Mouse (Mus musculus) stomach, embryonic 16.5 days (tissue): Measurements from ENCODE around the gene Lrrc20. TPM values are rescaled to one million over a fixed set of nuclear protein-coding genes. Genes with fewer than 3 reads are reported as not detected.
"Not testable (repeated sequence)": the region's sequence is repeated elsewhere in the genome, so short reads cannot be mapped to it uniquely, and the experiment has no call there.

Experiments
- ATAC-seq: fragments of 200-750 bp; cut with Nextera tagmentation; 2 replicates; pipeline ENCODE4 v1.8.0; 2017; ENCODE audit warnings: moderate number of reproducible peaks, moderate TSS enrichment; ENCODE audit not compliant: insufficient read depth, low FRiP score
- H3K27ac ChIP-seq: fragments of 300-500 bp; sonication (generic); 2 replicates; pipeline ENCODE4 v1.5.1; 2014; ENCODE audit warnings: low read length
- H3K27me3 ChIP-seq: fragments of 300-500 bp; sonication (generic); 2 replicates; pipeline ENCODE4 v1.6.1; 2014; ENCODE audit warnings: low read length, control low read depth, mixed read lengths; ENCODE audit not compliant: control insufficient read depth, insufficient read depth
- H3K36me3 ChIP-seq: fragments of 300-500 bp; sonication (generic); 2 replicates; pipeline ENCODE4 v1.6.1; 2014; ENCODE audit warnings: low read length; ENCODE audit not compliant: control insufficient read depth, insufficient read depth
- H3K4me1 ChIP-seq: fragments of 300-500 bp; sonication (generic); 2 replicates; pipeline ENCODE4 v1.6.1; 2014; ENCODE audit warnings: low read length, control low read depth, mixed read lengths; ENCODE audit not compliant: control insufficient read depth, insufficient read depth
- H3K4me2 ChIP-seq: fragments of 300-500 bp; sonication (generic); 2 replicates; pipeline ENCODE4 v1.6.1; 2014; ENCODE audit warnings: low read depth, low read length, mixed read lengths
- H3K4me3 ChIP-seq: fragments of 300-500 bp; sonication (generic); replicated peaks from 2 replicates; pipeline ENCODE4 v1.5.1; 2014; ENCODE audit warnings: mild to moderate bottlenecking, low read length
- H3K9ac ChIP-seq: fragments of 300-500 bp; sonication (generic); 2 replicates; pipeline ENCODE4 v1.6.1; 2014; ENCODE audit warnings: low read length
- H3K9me3 ChIP-seq: fragments of 300-500 bp; sonication (generic); replicated peaks from 2 replicates; pipeline ENCODE4 v1.6.1; 2016; ENCODE audit warnings: low read length, control low read depth; ENCODE audit not compliant: control insufficient read depth
- WGBS: fragments of 180-500 bp; shearing (Covaris S2); extraction: QIAGEN DNeasy Blood & Tissue Kit; methylation state at CpG from one replicate; pipeline ENCODE4 v1.1.7; 2014; 5-methylcytosine and 5-hydroxymethylcytosine counted together
- polyA plus RNA-seq: library from polyadenylated mRNA; unstranded; fragments of >200 nt; fragmentation: Nextera tagmentation; extraction: Ambion mirVana; gene quantifications from 2 replicates; pipeline ENCODE4 v1.2.1, GENCODE M21; 2015

Lrrc20 gene
- polyA plus RNA-seq, 1 experiment from 2014 or later: 5.6 TPM

DNA sequence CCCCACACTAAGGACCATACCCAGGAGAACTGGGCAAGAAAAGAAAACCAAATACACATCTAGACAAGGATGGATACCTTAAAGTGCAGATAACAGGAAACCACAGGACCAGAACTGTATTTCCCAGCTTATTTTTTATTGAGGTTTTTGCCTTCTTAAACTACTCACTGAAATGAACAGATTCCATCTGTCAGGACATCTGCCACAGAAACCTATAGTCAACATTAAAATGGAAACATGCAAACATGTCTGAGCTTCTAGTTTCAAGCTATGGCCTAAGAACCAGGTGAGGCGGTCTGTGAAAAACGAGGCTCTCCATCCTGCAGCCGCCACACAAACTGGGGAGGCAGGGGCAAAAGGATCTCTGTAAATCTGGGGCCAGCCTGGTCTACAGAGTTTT lies 30.6 kb upstream of the Lrrc20 start:
- Histone ChIP-seq H3K36me3 (no peaks in the 10 kb centered on the region), H3K9ac (0 out of 2 replicates have a peak overlapping the region, but pooled peaks have one; percentile 11), H3K4me2 (no peak overlapping the region), H3K4me1 (peaks cover 31% of the 10 kb centered on the region), H3K27me3 (no peaks in the 10 kb centered on the region), H3K4me3 (no peak overlapping the region), H3K27ac (no peak overlapping the region), H3K9me3 (no peaks in the 10 kb centered on the region)
- WGBS: 69% methylated on average over 3 of the region's 3 CpGs
- no peak for ATAC-seq

DNA sequence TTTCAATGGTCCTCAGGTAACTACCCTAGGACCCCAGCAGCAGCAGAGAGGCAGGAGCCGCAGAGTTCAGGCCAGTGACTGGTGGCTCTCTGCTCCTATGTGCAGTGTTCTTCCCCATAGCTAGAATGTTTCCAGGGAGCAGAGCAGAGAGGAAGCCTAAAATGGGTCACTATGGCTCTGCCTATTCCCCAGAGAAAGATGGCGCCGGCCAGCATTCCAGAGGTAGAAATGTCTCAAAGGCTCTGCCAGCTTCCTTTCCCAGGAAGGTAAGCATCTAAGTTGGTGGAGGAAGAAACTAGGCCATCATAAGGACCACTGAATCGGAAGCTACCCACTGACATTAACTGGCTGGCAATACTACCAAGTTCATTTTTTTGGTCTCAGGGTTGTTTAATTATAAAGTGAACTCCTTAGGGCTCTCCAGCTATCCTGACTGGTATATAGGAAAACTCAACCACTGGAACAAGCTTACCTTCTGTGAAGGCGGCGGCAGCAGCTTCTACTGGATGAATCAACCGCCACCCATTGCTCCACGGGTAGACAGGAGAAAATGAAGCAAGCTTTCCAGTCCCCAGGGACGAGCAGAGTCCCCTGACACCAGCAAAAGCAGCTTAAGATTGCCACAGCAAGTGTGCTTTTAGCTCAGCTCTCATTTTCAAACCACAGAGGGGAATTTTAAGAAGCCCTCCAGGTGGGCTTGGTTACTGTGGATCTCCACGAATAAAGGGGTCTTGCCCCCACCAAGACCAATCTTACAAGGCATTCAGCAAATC lies 27.8 kb upstream of the Lrrc20 start:
- Histone ChIP-seq H3K4me3 (no peak overlapping the region), H3K9me3 (no peaks in the 10 kb centered on the region), H3K36me3 (no peaks in the 10 kb centered on the region), H3K4me2 (no peak overlapping the region), H3K9ac (no peak overlapping the region), H3K4me1 (peaks cover 41% of the 10 kb centered on the region), H3K27ac (no peak overlapping the region), H3K27me3 (no peaks in the 10 kb centered on the region)
- WGBS: 79% methylated on average over 10 of the region's 10 CpGs
- ATAC-seq: no peak

DNA sequence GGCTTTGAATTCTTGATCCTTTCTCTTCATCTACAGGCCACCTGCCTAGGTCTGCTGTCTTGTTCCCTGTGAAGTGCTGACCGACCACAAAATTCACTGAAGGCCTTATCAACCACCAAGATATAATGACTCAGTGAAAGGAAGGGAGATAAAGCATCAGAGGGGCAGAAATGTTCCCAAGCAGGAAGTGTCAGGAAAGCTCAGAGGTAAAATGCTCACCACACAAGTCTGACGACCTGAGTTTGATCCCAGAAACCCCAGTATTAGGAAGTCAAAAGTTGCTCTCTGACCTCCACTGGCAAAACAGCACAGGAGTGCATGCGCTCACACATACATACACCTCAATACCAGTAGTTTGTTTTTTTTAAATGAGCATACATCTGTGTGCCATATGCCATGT lies 26.8 kb upstream of the Lrrc20 start:
- no peak overlapping the region for H3K4me3 ChIP-seq
- no peak for ATAC-seq
- no peak overlapping the region for H3K4me2 ChIP-seq
- H3K9ac ChIP-seq: no peak overlapping the region
- H3K36me3 ChIP-seq: no peaks in the 10 kb centered on the region
- H3K9me3 ChIP-seq: no peaks in the 10 kb centered on the region
- H3K4me1 ChIP-seq: peaks cover 31% of the 10 kb centered on the region
- WGBS: 65% methylated on average over 3 of the region's 3 CpGs
- H3K27me3 ChIP-seq: no peaks in the 10 kb centered on the region
- no peak overlapping the region; the same call in 1 of the 2 replicates for H3K27ac ChIP-seq

DNA sequence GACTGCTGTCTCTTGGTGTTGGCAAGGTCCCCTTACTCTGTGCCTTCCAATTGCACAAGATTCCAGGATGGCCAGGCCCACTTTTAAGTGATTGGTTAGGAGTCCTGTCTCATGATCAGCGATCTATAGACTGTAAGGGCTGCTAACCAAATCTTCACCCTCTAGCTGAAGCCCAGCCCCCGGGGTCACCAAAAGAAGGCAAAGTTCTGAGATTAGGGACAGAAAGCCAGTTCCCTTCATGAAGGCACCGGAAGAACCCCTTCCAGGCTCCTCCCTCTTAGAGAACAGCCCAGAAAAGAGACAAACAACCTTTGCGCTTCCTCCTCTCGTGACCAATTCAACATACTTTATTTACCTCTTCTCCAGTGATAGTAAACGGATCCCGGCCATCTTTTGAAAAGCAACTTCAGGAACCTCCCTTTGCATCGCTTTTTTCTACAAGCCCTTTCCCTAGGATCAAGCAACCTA lies 24.1 kb upstream of the Lrrc20 start:
- Histone ChIP-seq H3K36me3 (no peaks in the 10 kb centered on the region), H3K9ac (peak overlapping the region; percentile 96), H3K27me3 (no peaks in the 10 kb centered on the region), H3K4me1 (peaks cover 15% of the 10 kb centered on the region), H3K27ac (peak overlapping the region; percentile 87), H3K4me2 (peak overlapping the region; percentile 68), H3K9me3 (no peaks in the 10 kb centered on the region), H3K4me3 (peak overlapping the region; percentile 83)
- ATAC-seq: no peak
- WGBS: 2% methylated on average over 8 of the region's 8 CpGs

DNA sequence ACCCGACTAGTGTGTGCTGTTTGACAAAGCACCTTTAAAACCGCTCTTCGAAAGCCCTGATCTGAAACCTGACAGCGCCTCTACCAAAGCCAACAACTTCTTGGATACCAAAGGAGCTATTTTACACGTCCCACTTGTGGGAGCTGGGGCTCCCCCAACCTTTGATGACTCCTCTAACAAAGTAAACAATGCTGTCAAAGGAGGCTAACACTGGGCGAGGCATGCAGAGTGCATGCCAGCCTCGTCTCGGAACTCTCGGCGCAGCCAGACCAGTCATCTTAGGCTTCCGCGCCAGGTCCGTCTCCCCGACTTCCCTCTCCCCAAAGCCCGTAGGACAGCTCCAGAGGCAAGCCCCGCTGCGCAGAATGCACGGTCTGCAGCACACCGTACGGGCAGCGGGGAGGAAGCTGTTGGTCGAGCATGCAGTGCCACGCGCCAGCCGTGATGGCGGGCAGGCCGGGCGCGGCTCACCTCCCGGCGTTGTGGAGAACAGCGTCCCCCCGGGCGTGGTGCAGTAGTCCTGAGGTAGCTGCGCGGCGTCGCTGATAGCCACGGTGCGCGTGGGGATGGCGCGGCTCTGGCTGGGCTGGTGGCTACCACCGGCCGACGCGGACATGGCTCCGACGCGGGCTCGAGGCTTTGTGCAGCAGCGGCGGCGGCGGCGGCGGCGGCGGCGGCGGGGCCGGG lies 23.5 kb upstream of the Lrrc20 start:
- no peaks in the 10 kb centered on the region for H3K36me3 ChIP-seq
- H3K27me3 ChIP-seq: no peaks in the 10 kb centered on the region
- peaks cover 15% of the 10 kb centered on the region for H3K4me1 ChIP-seq
- peak overlapping the region; percentile 83 for H3K4me3 ChIP-seq
- H3K9ac ChIP-seq: peak overlapping the region; percentile 96
- peak overlapping the region; percentile 68 for H3K4me2 ChIP-seq
- under 1% methylated on average over 62 of the region's 62 CpGs for WGBS
- H3K9me3 ChIP-seq: no peaks in the 10 kb centered on the region
- ATAC-seq: peak; percentile 28; the same call in 1 of the 2 replicates
- H3K27ac ChIP-seq: peak overlapping the region; percentile 87

DNA sequence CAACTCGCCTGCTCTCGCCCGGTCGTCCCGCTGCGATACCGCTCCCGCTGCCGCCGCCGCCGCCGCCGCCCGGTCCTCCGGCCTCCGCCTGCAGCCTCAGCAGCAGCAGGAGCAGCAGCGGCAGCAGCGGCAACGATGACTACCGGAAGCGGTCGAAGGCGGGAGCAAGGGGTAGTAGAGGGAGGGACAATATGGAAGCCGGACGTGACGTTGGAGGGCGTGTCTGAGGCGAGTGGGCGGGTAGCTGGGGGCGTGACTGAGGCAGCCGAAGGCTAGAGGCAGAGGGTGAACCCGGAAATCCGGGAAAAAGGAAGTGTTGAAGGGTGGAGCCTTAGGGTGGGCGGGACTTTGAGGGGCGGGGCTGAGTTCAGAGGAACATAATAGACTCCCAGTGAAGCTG lies 23.0 kb upstream of the Lrrc20 start, which contains the start of gene Eif4ebp2:
Eif4ebp2 (minus strand) TSS at position 17 of the 400 bp plus-strand sequence.
- Histone ChIP-seq H3K9ac (peak within 1 kb of the TSS; percentile 96), H3K36me3 (no peaks in the 10 kb centered on the region), H3K27ac (peak within 1 kb of the TSS; percentile 87), H3K4me1 (peaks cover 15% of the 10 kb centered on the region), H3K4me2 (peak within 1 kb of the TSS; percentile 68), H3K9me3 (no peaks in the 10 kb centered on the region), H3K27me3 (no peaks in the 10 kb centered on the region), H3K4me3 (peak within 1 kb of the TSS; percentile 83)
- peak; percentile 99 for ATAC-seq
- WGBS: under 1% methylated on average over 35 of the region's 36 CpGs

DNA sequence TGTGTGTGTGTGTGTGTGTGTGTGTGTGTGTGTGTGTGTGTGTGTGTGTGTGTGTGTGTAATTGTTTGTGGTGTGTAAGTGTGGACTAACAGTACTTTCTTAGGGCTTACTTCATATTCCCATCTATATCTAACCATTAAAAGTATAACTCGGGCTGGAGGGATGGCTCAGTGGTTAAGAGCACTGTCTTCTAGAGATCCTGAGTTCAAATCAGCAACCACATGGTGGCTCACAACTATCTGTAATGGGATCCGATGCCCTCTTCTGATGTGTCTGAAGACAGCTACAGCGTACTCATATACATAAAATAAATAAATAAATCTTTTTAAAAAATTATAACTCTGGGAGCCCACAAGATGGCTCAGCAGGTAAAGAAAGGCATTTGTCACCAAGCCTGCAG lies 22.4 kb upstream of the Lrrc20 start:
- not testable (repeated sequence) for H3K36me3 ChIP-seq, ATAC-seq, H3K9me3 ChIP-seq, H3K27me3 ChIP-seq, H3K27ac ChIP-seq, H3K9ac ChIP-seq, H3K4me3 ChIP-seq
- Histone ChIP-seq H3K4me2 (0 out of 2 replicates have a peak overlapping the region, but pooled peaks have one; percentile 21), H3K4me1 (peaks cover 15% of the 10 kb centered on the region)
- WGBS: 71% methylated on average over 3 of the region's 3 CpGs

DNA sequence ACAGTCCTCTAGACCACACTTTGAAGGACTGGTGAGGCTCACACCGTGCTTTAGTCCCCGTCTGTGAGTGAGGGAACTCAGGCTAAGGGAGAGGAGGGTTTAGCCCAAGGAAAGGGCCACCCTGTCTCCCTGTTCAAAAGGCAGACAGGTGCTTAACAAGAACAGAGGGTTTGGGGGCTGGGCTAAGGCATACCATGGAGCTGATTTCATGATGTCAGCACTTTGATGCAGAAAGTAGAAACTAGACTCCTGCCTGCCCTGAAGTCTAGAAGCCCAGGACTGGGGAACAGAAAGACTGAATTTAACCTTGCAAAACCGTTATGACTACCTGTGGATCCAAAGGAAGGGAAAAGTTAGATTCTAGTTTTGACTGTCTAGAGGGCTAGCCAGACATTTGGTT lies 18.4 kb upstream of the Lrrc20 start:
- ATAC-seq: no peak
- H3K27me3 ChIP-seq: no peaks in the 10 kb centered on the region
- H3K9ac ChIP-seq: no peak overlapping the region
- WGBS: 66% methylated on average over 3 of the region's 3 CpGs
- H3K27ac ChIP-seq: no peak overlapping the region
- no peaks in the 10 kb centered on the region for H3K9me3 ChIP-seq
- H3K4me3 ChIP-seq: no peak overlapping the region
- no peaks in the 10 kb centered on the region for H3K36me3 ChIP-seq
- H3K4me2 ChIP-seq: no peak overlapping the region
- H3K4me1 ChIP-seq: no peaks in the 10 kb centered on the region

DNA sequence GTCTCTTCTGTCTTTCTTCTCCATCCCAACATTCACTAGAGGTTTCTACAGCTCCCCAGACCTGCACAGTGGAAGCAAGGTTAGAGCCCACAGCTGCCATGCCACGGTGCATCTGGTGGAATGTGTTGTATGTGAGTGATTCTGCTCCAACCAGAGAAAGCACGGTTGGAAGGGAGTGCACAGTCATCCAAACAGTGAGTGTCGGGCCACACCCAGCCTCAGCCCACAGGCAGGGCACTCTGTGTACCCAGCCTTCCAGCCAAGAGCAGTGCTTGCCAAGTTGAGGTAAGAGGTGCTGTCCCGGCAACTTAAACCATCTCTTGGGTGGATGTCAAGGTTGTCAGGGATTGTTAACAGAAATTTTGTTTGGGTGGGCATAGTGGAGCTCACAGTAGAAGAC lies 10.6 kb upstream of the Lrrc20 start:
- WGBS: 62% methylated on average over 4 of the region's 4 CpGs
- no peak; the same call in 1 of the 2 replicates for ATAC-seq

More for the DNA sequence above, 10.6 kb upstream of the Lrrc20 start:
- H3K9ac ChIP-seq: no peak overlapping the region
- no peaks in the 10 kb centered on the region for H3K4me1 ChIP-seq
- H3K4me2 ChIP-seq: no peak overlapping the region
- no peak overlapping the region for H3K4me3 ChIP-seq
- H3K9me3 ChIP-seq: no peaks in the 10 kb centered on the region
- no peaks in the 10 kb centered on the region for H3K27me3 ChIP-seq
- H3K27ac ChIP-seq: no peak overlapping the region
- H3K36me3 ChIP-seq: no peaks in the 10 kb centered on the region
